Mouse (Mus musculus) left cerebral cortex, adult 8-10 months (tissue): Measurements from ENCODE around the gene Gpat3. TPM values are rescaled to one million over a fixed set of nuclear protein-coding genes. Genes with fewer than 3 reads are reported as not detected.

Source experiments
- DNase-seq, 2 experiments: peaks; one replicate each; pipeline ENCODE4 v3.0.0; 2022; ENCODE audit warnings: low spot score in 2 of 2
- total RNA-seq, 4 experiments: library from RNA; stranded (reverse); gene quantifications; 2 replicates each; pipeline ENCODE4 v1.2.4; 2022

Gene Gpat3
- total RNA-seq = 1 to 10 TPM; 5.2 to 7.0 (median 5.8) TPM

DNA sequence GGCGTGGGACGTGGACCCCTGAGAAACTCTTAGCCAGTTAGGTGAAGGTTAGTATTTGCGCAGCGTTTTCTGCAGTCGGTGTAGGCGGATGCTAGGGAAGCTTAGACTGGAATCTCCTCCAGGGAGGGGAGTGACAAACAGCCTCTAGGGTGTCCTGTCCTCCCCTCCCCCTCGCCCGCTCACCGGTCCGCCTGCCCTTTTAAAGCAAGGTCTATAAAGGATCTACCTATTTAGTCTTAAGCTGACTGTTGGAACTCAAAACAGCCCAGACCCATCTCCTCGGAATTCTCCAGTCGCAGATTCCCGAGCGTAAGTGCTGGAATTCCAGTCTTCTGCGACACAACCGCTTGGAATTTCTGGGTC is at the start of gene Gpat3:
Gene Gpat3, plus strand, starts transcription at position 229 of the 363 bp plus-strand sequence.
- DNase-seq = peak; percentile 23 to 24

DNA sequence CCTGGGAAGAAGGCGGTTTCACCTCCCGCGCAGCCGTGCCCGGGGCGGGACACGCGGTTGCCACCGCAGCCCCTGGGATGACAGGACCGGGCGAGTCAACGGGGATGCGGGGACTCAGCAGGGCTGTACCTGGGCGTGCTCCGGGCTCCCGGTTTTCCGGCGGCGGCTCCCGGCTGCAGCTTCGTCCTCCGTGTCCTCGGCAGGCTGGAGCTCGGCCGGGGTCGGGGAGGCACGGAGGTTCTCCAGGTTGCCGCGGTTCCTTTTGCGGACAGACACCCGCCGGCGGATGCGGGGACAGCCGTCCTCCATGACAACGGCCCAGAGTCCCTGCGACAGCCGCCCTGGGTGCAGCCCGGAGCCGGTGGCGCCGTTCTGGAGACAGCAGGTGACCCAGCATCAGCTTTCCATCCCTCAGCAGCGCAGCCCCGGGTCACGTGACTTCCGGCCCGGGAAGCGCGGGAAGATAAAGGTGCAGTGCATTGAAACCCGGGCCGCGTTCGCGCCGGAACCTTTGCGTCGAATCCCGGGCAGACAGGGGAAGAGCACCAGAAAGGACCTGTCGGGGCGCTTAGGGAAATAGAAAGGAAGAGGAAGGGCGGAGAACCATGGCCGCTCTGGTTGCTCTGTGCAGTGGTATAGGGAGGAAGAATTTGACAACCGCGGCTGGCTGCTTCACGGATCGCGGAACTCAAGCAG is 47.2 kb upstream of the Gpat3 start, which contains the start of the genes Helq and Mrps18c:
Gene Helq, minus strand, starts transcription at position 434 of the 696 bp plus-strand sequence.
Gene Mrps18c, plus strand, starts transcription at position 463 of the 696 bp plus-strand sequence.
- peak; percentile 84 to 90 for DNase-seq

DNA sequence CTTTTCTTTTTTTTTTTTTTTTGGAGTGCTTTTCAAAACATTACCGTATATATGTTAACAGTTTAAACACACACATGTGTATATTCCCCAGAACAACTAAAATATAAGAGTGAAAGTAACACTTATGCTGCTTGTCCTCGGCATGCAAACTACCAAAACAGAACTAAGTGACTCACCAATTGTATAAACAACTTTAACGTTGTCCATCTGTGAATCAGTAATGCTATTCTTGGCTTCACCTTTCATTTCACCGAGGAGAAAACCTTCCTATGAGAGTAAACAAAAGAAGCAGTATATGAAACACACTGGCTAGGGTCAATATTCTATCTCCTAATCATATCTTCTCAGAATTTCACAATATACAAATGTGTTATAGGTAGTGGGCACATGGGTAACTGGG is 27.2 kb upstream of the Gpat3 start:
- DNase-seq = no peak

DNA sequence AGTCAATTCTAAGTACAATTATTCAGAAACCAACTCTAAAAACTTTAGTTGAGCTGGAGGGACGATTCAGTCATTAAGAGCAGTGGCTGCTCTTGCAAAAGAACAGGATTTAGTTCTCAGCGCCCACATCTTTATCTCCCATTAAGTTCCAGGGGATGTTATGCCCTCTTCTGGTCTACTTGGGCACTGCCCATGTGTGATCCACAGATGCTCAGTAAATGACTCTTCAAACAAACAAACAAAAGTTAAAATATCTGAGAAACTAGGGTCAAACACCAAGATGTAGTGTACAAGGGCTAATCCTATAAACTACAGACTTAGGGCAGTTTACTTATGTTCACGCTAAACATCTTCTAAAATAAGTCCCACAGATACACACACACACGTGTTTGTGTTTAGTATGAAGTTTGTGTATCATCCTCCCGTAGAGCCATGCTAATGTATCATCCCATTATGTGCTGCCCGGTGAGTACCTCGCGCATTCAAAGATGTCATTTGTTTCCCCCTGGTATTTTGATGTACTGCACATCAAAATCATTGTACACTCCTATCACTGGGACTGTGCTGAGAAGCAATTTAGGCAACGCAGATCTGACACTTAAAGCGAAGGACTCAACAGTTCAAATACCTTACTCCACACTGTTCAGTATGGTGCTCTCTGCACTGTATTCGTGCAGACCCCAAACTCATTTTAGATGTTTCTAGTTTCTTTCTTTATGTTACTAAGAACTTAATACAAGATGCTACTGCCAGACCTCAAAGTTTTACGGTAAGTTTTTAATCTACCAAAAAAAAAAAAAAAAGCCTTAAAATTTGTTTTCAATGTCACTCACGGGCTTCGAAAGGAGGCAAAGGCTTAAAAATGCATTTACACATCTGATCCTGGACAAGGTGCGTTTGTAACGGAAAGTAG is 25.7 kb upstream of the Gpat3 start:
- no peak for DNase-seq

DNA sequence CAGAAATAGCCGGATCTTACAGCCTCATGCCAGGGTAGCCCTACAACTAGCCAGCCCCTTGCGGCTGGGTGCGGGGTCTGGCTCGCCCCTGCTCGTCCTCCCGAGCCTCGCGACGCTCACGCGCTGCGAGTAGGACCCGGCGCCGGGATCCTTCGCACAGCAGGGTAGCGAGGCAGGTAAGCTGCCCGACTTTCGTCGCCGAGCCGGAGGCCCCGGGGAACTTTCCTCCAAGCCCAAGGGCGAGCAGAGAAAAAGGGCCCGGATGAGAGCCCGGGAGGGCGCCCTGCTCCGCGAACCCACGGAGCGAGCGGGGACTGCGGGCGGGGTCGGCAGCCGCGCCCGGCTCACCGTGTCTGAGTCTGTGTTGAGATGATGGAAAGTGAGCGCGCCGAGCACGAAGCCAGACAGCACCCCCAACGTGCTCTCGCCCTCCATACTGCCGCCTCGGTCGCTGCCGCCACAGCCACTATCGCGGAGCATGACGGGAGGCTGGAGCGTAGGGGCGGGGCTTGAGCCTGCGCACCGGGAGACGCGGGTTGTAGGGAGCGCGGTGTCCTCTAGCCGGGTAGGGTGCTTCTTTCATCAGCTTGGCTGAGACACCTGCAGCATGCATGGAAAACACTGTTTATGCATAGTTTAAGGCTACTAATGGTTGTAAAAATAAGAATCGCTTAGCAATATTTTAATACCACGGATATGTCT is 24.9 kb upstream of the Gpat3 start, which contains the start of gene Abraxas1:
Gene Abraxas1, minus strand, starts transcription at position 483 of the 702 bp plus-strand sequence.
- peak; percentile 66 to 74 for DNase-seq

DNA sequence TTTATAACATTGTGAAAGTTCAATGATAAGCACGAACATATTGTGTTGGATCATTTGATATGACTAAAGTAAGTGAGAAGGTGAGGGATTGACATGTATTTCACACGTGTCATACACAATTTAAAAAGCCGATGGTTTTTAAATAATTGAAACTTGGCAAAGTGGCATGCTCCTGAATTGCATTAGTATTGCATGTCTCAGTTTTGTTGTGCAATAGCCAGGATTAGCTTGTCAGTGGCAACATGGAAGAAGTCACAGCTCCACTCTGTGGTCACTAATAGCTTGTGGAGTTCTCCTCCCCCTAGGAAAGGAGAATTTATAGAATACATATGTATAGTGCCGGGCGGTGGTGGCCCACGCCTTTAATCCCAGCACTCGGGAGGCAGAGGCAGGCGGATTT is 24.1 kb upstream of the Gpat3 start:
- no peak for DNase-seq

DNA sequence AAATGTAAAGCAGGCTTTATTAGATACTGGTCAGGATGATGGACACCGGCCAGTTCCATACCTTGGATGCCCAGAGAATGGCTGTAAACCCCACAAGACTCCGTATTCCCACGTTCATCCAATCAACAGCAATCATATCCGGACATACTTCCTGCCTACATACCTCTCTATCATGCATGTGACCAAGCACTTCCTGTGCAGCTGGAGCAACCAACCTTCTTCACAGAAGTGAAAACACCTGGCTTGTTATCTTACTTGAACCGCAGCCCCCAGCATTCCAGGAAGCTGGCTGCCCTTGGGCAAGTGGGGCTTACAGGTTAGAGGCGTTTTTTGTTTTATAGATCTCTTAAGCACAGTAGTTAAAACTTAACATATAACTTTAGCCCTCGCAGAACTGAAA is 22.7 kb upstream of the Gpat3 start:
- DNase-seq = no peak

DNA sequence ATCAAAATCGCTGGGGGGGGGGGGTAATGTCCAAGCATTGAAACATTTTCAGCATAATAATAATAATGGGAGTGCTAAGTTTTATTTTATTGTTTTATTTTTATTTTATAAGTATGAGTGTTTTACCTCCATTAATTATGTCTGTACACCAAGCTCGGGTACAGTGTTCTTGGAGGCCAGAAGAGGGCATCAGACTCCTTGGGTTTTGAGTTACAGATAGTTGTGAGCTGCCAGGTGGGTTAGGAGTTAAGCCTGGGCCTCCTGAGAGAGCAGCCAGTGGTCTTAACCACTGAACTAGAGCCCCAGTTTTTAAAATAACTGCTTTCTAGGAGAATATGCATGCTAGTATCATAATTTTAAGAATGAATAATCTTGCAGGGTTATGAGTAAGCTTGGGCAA is 19.5 kb upstream of the Gpat3 start:
- no peak for DNase-seq

DNA sequence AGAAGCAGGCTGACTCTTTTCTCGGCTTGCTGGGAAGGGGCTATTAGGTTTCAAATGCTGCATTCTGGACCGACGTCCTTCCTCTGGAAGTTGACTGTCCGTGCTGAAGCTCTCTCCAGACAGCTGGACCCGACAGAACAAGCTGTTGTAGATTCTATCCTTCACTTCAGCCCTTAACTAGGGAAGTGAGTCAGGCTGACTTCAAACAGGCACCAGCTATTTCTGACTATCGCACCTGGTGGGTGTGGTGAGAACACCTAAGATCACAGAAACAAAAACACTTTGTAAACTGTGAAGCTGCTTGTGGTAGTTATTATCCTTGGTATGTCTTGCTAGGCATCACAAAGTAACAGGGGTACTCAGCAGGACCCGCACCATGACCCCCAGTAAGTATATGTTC is 19.0 kb upstream of the Gpat3 start:
- DNase-seq = peak in 1 of 2 experiments; percentile 12

DNA sequence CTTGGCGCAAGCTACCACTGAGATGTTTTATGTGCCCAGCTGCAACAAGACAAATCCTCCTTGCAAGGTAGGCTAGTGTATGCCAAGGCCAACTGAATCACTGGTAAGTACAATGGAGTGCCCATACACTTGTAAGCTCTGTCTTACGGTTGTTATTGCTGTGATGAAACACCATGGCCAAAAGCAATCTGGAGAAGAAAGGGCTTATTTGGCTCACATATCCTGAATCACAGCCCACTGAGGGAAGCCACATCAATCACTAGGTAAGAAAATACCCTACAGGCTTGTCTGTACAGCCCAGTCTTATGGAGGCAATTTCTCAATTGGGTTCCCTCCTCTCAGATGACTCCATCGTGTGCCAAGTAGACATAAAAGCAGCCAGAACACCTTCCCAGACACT is 16.8 kb upstream of the Gpat3 start:
- no peak for DNase-seq

DNA sequence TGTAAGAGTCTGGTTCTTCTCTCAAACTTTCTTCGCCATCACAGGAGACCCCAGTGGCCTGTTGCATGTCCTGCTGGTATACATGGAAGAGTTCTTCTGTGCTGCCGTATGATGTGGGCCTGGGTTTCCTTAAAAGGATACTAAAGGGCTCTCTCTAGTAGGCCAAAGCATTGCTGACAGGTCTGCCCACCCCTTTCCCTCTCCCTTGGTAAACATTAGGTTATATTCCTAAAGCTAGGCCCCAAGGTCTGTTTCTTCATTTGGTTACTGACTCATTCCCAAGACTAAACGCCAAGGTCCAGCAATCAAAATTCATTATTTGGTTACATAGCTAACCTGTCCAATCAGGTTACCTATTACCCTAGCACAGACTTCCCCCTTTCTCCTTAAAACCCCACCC is 12.8 kb upstream of the Gpat3 start:
- no peak for DNase-seq

DNA sequence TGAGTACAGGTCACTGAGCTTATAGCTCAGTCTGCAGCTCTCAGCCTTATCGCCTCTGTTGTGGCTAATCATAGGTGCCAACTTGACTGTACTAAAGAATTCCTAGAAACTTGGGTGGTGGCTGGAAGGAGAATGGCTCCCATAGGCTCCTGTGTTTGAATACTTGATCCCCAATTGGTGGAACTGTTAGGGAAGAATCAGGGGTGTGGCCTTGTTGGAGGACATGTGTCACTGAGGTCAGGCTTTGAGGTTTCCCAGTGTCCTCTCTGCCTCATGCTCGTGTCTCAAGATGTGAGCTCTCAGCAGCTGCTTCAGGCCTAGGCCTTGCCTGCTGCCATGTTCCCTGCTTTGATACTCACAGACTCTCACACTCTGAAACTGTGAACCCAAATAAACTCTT is 11.7 kb upstream of the Gpat3 start:
- no peak for DNase-seq

DNA sequence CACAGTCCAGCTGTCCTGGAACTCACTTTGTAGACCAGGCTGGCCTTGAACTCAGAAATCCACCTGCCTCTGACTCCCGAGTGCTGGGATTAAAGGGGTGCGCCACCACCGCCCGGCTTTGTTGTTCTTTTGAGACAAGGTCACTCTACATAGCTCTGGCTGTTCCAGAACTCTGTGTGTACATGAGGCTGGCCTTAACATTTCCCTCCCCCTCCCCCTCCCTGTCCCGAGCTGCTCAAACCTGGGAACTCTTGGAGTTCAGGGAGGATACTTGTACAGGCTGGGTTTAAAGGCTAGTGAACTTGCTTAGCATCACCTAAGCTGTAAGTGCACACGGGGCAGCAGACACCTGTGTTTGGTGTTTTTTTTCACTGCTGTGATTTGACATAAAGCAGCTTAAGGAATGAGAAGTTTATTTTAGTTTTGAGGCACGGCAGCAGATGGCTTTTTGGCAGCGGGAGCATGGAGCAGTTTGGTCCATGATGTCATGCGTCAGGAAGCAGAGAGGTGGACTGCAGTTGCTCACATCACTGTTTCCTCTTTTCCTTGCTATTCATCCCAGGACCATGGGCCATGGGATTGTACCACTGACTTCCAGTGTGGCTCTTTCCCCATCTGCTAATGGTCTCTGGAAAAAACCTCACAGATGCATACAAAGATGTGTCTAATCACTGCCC is 9.5 kb upstream of the Gpat3 start:
- no peak for DNase-seq

DNA sequence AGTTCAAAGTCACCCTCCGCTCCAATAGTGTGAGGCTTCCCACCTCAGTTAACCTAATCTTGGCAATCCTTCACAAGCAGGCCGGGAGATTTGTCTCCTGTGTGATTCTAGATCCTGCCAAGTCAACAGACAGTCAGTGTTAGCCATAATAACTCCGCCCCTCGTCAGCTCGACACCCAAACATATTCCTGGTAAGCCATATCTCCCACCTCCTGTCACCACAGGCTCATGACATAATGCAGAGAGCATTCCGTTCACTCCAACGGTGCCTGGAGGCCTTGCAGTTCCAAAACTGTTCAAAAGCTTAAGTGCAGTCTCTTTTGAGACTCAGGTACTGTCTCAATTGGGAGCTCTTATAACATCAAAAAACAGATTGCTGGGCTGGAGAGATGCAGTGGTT is 7.6 kb upstream of the Gpat3 start:
- DNase-seq = no peak

DNA sequence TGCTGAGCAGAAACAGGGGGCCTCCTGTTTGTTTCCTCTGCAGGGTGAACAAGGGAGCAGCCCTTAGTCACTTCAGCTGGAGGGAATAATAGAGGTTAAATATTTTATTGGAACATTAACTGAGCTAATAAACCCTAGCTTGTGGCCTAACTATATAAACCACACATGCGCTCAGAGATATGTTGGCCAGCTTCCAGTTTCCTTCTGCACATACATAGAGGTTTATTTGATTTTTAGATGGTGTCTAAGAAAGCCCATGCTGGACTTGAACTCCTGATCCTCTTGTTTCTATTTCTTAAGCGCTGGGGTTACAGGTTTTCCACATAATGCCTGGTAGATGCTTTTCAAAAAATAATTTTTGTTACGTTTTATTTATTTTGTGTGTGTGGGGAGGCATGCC is 1.0 kb upstream of the Gpat3 start:
- no peak for DNase-seq

DNA sequence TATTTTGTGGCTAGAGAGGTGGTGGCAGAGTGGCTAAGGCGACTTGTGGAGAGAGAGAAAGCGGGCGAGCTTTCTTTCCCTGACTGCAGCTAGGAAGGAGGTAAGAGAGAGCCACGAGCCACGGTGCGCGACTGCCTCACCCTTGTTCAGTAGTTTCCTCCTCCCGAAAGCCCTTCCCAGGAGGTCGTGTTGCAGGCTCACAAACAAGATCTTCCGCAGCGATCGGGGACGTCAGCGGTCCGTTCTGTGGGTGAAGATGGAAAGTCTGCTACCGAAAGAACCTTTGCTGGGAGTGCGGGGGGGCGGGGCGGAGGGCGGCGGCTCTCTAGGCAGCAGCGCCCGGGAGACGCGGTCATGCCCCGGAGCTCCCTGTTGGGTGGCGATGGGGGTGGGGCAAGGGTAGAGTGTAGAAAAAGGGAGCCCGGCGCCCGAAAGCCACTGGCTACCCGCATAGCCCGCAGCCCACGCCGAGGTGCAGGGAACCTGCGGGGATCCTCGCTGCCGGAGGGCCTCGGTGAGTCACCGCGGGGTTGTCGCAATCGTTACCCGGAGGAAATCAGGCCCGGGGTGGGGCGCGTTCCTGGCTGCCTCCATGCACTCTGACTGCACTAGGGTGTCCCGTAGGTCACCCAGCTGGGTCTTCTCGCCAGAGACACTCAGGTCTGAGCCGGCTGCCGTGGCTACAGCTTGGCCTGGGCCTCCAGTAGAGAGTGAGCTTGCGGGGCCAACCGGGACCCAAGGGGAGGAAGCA is 510 bp downstream of the Gpat3 start:
- peak; percentile 31 to 55 for DNase-seq

DNA sequence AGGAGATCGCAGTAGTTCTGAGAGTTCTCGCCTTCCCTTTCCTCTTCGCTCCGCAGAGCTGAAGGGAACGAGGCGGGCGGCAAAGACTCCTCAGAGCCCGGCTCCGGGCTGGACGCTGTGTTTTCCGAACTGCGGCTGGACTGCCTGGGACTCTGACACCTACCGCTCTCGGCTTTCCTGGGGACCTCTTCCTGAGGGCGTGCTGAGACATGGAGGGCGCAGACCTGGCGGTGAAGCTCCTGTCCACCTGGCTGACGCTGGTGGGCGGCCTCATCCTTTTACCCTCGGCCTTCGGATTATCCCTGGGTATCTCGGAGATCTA is 1.0 kb downstream of the Gpat3 start:
- no peak for DNase-seq

DNA sequence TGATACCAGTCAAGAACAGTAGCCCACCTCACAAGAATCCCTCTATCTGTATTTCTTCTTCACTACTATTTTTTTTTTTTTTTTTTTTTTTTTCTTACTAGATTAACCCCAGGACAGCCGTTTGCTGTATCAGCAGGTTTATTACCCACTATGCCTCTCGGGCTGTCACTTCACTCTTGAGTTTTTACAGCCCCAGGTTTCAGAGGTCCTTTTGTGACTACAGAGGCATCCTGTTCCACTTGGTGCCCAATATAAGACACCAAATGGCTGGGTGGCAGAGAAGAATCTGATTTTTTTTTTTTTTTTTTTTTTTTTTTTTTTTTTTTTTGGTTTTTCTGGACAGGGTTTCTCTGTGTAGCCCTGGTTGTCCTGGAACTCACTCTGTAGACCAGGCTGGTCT is 1.6 kb downstream of the Gpat3 start:
- no peak for DNase-seq

DNA sequence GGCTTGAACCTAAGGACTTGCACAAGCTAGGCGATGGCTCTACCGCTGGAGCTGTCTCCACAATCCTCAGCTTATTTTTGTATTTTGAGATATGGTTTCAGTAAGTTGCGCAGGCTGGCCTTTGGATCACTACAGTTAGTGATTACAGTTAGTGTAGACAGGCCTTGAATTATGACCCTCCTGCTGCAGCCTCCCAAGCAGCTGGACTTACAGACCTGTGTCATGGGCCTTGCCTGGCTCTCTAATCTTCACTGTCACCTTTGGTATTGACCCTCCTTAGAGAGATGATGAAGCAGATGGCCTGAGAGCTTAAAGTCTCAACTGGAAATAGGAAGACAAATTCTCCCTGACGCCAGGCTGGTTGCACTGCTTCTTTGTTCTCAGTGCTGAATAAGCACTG is 8.4 kb downstream of the Gpat3 start:
- no peak for DNase-seq

DNA sequence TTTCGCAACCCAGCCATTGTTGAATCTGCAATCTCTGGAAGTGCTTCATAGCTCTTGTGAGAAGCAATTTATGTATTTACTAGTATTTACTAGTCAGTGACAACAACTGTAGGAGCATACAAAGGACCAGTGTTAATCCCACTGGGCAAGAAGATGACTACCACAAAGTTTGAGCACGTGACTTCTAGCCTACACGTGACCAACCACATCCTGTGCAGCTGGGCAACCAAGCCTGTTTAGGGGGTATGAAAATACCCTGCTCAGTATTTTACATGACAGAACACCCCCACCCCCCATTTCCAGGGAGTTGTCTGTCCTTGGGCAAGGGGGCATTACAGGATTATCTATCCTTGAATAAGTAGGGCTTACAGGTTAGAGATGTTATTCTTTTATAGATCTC is 11.0 kb downstream of the Gpat3 start:
- no peak for DNase-seq
